Mouse (Mus musculus): ENCODE results near the gene Mrpl37.

GRCm38 (mm10) chr4:107008161-107008560, 58.5 kb downstream of the Mrpl37 start:
- TF ChIP-seq CTCF (IDR thresholded peaks at IDR 0.05; ENCODE audit: low read depth) (no peak), EP300 (IDR thresholded peaks at IDR 0.05; ENCODE audit: low read depth) (peak; percentile 71)
